ENCODE assay signal across 8 mouse cellular contexts in genomic region chr12:9166218-9166908, GRCm38 (mm10).
A peak's percentile ranks its signal among the peaks of the same experiment; 100 is the strongest.
DNase-seq lines count a peak whose midpoint lies in the region; ATAC-seq and TF ChIP-seq lines count a peak whose summit lies in the region.

No protein-coding gene starts in this region.

- no peaks in the 10 kb centered on the region for H3K4me1 ChIP-seq in forebrain, embryonic 10.5 days
- no peaks in the 10 kb centered on the region for H3K4me1 ChIP-seq in hindbrain, embryonic 12.5 days
- H3K4me1 ChIP-seq in midbrain, embryonic 10.5 days: no peaks in the 10 kb centered on the region

- H3K4me2 ChIP-seq in hindbrain, embryonic 12.5 days (replicated peaks): no peak overlapping the region

- no peak overlapping the region for H3K27ac ChIP-seq in gastrocnemius, adult 2 months
- no peak overlapping the region for H3K27ac ChIP-seq in forebrain, embryonic 10.5 days
- no peak overlapping the region for H3K27ac ChIP-seq in hindbrain, embryonic 12.5 days
- H3K27ac ChIP-seq in midbrain, embryonic 10.5 days (replicated peaks): no peak overlapping the region

- H3K27me3 ChIP-seq in forebrain, embryonic 10.5 days (ENCODE audit: poor library complexity, severe bottlenecking): no peaks in the 10 kb centered on the region
- no peaks in the 10 kb centered on the region for H3K27me3 ChIP-seq in hindbrain, embryonic 12.5 days
- no peaks in the 10 kb centered on the region for H3K27me3 ChIP-seq in midbrain, embryonic 10.5 days (ENCODE audit: low read depth, poor library complexity, severe bottlenecking)

- no peaks in the 10 kb centered on the region for H3K9me3 ChIP-seq in forebrain, embryonic 10.5 days
- H3K9me3 ChIP-seq in hindbrain, embryonic 12.5 days (replicated peaks): no peaks in the 10 kb centered on the region
- no peaks in the 10 kb centered on the region for H3K9me3 ChIP-seq in midbrain, embryonic 10.5 days (replicated peaks)

- no peak overlapping the region for H3K9ac ChIP-seq in hindbrain, embryonic 12.5 days

- H3K36me3 ChIP-seq in forebrain, embryonic 10.5 days (replicated peaks): no peaks in the 10 kb centered on the region
- no peaks in the 10 kb centered on the region for H3K36me3 ChIP-seq in hindbrain, embryonic 12.5 days
- no peaks in the 10 kb centered on the region for H3K36me3 ChIP-seq in midbrain, embryonic 10.5 days

- ATAC-seq in hindbrain, embryonic 12.5 days (ENCODE audit: low FRiP score): peak; percentile 90

- 58% methylated on average over 10 of the region's 10 CpGs for WGBS in forebrain, embryonic 10.5 days
- 46% methylated on average over 10 of the region's 10 CpGs for WGBS in hindbrain, embryonic 12.5 days
- WGBS in midbrain, embryonic 10.5 days: 63% methylated on average over 10 of the region's 10 CpGs

- no peak overlapping the region for H3K4me3 ChIP-seq in gastrocnemius, adult 2 months
- no peak overlapping the region for H3K4me3 ChIP-seq in forebrain, embryonic 10.5 days
- H3K4me3 ChIP-seq in hindbrain, embryonic 12.5 days: no peak overlapping the region
- H3K4me3 ChIP-seq in midbrain, embryonic 10.5 days: no peak overlapping the region

- intact Hi-C loops in gastrocnemius, adult 2 months (cut with DNase I): loop anchor here (5.0 kb wide), 1 partner anchor 114 kb away; no protein-coding TSS in a partner anchor
- intact Hi-C loops in left cerebral cortex, postnatal 10 days (cut with DNase I): no loop called here

- peak; percentile 79 for TF ChIP-seq CTCF in gastrocnemius, adult 2 months (IDR thresholded peaks at IDR 0.05)

- DNase-seq in gastrocnemius, adult 2 months: peak; percentile 37
- DNase-seq in gastrocnemius, adult 8-10 months (ENCODE audit: low spot score in 2 of 2): no peak
- peak; percentile 54 for DNase-seq in R1 (ENCODE audit: low read depth, low spot score)
- DNase-seq in forebrain, embryonic 10.5 days (ENCODE audit: extremely low spot score, low spot score): peak; percentile 70
- DNase-seq in left cerebral cortex, postnatal 10 days (ENCODE audit: extremely low spot score in 1 of 2, low spot score in 2 of 2): peak; percentile 2 to 56
- DNase-seq in midbrain, embryonic 10.5 days (ENCODE audit: low spot score): peak; percentile 71
- peak; percentile 71 for DNase-seq in testis, postnatal 10 days (ENCODE audit: low spot score)

Comparison
In these comparisons a context has a peak if more than half of its experiments do, and no peak if none do; other contexts are left out.
1. DNase-seq: peak in gastrocnemius, adult 2 months (single experiment), R1 (single experiment), forebrain, embryonic 10.5 days (single experiment), left cerebral cortex, postnatal 10 days (2 of 2), midbrain, embryonic 10.5 days (single experiment) and testis, postnatal 10 days (single experiment); none in gastrocnemius, adult 8-10 months (0 of 2).